Mouse (Mus musculus) cerebellum, adult 2 months (tissue): ENCODE results near the gene Pik3ap1.

Experiments
- CTCF ChIP-seq: fragments of 200-500 bp; IDR thresholded peaks from 2 replicates; pipeline ENCODE4 v1.5.1; 2011; ENCODE audit warnings: low read depth, mild to moderate bottlenecking, control low read depth, low read length, moderate library complexity, borderline replicate concordance; ENCODE audit not compliant: insufficient read depth
- POLR2A ChIP-seq: fragments of 200-500 bp; IDR thresholded peaks from 2 replicates; pipeline ENCODE4 v1.6.1; 2011; ENCODE audit warnings: low read length, control low read depth, borderline replicate concordance; ENCODE audit not compliant: insufficient read depth

GRCm38 (mm10) chr19:41388242-41388641 is 3.3 kb upstream of the Pik3ap1 start:
- TF ChIP-seq CTCF, result no peak
- TF ChIP-seq POLR2A, result no peak
